Mouse (Mus musculus) gastrocnemius, postnatal 25 days (tissue): ENCODE measurements at regions not wholly inside any gene's neighbourhood (a gene's known extent, or its start where the extent isn't known, plus 50 kb on each side); places are given as distances from the start of the nearest gene placed in this dataset.
A peak's percentile ranks its signal among the peaks of the same experiment; 100 is the strongest.
"Not testable (repeated sequence)": the region's sequence is repeated elsewhere in the genome, so short reads cannot be mapped to it uniquely, and the experiment has no call there.

Experiments
- DNase-seq: peaks from one replicate; pipeline ENCODE4 v3.0.0; 2022

DNA sequence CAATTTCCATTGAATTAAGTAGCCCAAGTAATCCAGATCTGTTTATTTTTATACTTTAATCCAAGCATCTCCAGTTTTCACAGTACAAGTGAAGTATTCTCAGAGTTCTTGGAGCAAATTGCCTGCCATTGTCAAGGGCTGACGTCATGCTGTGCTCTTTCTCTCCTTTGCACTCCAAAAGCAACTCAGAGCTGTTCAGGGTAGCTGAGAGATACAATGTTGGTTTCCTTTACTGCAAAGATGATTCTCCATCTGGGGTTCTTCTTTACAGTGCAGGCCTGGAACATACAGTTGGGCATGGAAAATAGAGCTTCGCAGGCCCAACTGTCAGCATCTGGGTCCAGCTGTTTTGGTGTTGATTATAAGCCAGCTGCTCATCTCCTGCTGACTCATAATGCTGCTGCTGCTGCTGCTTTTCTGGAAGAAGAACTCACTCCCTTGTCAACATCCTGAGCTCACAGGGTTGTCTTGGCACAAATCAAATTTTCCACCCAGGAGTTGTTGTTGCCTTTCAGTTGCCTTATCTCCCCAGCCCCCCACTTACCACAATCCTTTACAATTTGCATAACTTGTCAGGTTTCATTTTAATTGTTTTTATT lies 454.7 kb upstream of the Slc5a7 start:
- peak; percentile 32 for DNase-seq

DNA sequence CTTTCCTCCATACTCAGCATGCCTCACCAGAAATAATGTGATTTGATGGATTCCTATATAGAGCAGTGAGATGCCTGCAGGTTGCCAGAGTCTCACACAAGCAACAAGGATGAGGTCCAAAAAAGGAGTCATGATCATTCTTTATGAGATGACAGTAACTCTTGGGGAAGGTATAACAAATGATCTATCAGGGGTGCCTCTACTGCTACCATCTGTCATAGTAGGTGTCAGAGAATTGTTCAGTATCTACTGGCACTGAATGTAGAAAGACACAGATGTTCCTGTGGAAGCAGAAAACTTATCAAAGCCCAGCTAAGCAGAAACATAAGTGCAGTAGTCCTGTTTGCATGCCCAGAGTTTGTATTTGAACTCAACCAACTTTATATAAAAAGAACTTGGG lies 454.1 kb upstream of the Slc5a7 start:
- no peak for DNase-seq

GRCm38 (mm10) chr17:54735836-54736235 lies 437.0 kb upstream of the Slc5a7 start:
- no peak for DNase-seq

DNA sequence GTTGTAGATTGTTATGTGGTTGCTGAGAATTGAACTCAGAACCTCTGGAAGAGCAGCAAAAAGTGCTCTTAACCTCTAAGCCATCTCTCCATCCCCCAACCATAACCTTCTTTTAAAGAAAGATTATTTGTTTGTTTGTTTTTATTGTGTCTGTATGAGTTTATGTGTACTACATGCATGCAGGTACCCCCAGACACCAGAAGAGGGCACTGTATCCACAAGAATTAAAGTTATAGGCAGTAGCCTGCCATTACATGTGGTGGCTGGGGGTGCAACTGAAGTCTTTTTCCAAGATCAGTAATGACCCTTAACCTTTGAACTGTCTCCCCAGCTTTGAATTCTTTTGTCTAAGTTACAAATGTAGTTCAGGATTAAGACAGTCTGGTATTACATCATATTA lies 428.8 kb upstream of the Slc5a7 start:
- no peak for DNase-seq

GRCm38 (mm10) chr17:54726693-54727092 lies 427.9 kb upstream of the Slc5a7 start:
- no peak for DNase-seq

- DNase-seq: no peak
Observed at GRCm38 (mm10) chr17:54713026-54713425, 414.2 kb upstream of the Slc5a7 start.

- DNase-seq: not testable (repeated sequence)
Observed at GRCm38 (mm10) chr17:54707811-54708210, 409.0 kb upstream of the Slc5a7 start.

DNA sequence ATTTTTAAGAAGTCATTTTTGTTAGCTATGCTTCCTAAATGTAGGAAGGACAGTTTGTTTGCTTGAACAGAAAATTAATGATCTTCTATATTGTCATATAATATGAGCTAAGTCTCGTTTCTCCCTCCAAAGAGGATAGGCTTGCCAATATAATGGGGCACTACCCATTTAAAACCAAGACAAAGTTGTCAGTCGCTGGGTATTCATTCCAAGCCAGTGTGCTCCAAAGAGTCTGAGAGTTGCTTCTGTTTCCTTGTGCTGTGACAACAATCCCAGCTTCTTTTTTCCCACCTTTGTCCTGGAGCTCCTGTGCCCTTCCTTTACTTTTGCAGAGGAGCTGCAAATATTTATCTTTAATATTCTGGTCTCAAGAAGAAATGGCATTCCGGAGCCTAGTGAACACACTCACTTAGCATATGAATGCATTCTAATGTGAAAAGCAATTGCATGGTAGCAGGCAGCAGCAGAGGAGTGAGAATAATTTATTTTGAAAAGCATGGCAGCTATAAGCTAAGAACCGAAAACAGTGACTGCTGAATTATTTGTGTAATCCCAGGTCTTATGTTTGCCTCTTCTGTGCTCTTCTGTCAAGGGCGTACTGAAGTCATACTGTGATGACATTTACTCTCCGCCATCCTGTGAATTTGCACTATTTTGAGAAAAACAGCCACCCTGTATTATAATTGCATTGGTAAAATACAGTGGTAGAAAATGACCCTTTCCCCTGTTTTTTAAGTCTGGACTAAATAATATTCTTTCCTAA lies 402.7 kb upstream of the Slc5a7 start:
- DNase-seq: no peak

DNA sequence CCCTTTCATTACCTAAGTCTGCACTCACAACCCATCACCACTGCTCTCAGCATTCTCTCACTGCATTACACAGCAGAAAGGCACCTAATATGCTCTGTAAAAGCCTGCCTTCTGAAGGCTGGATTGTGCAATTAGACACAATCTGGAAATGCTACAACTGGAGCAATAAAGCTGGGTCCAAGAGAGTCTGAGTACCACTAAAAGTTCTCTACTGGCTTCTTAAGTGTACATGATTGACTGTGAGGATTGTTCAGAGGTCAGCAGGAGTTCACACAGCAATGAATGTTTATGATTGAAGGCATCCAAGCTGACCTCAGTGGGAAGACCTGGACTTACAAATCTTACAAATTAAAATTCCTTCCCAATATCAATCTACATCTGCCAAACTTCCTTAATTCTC lies 395.8 kb upstream of the Slc5a7 start:
- DNase-seq: no peak

GRCm38 (mm10) chr17:54685143-54686040 lies 386.6 kb upstream of the Slc5a7 start:
- DNase-seq: no peak

- DNase-seq: no peak
Observed at GRCm38 (mm10) chr17:54678111-54678510, 379.3 kb upstream of the Slc5a7 start.

- no peak for DNase-seq
Observed at GRCm38 (mm10) chr17:54669499-54669898, 370.7 kb upstream of the Slc5a7 start.

GRCm38 (mm10) chr17:54662558-54663245 lies 363.9 kb upstream of the Slc5a7 start:
- DNase-seq: no peak

DNA sequence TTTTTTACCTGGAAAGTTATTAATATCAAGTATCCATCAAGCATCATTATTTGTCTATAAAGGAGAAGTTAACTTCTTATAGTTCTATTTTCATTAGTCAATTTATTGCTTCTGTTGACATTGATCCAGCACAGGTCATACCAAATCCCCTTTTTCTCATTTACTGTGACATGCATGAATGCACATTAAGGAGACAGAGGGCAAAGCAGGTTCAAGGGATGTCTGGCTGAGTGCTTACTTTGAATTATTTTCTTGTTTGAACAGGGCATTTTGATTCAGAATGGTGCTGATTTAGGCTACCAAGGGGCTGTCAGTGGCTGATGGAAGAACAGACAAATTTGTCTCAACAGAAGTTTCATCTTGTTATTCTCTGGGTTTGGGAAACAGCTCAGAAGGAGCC lies 357.7 kb upstream of the Slc5a7 start:
- DNase-seq: no peak
